ENCODE assay signal across 25 mouse cellular contexts in the genomic region with DNA sequence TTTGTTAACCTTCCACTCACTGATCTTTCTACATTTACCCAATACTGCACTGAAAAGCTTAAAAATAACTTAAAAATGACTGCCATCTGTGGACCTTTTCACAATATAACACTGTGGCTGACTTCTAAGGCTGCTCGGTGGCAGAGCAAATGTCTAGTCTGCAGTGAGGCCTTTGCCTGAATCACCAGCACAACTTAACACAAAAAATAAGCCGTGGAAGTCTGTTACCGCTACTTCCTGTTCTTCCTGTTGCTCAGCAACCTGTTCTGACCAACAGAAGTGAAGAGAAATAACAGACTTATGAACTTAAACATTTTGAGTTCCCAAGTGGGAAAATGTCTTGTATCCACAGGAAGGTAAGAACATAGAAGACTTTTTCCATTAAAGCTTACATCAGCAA. TPM values are rescaled to one million over a fixed set of nuclear protein-coding genes. Genes with fewer than 3 reads are reported as not detected.
DNase-seq lines count a peak whose midpoint lies in the region; ATAC-seq and TF ChIP-seq lines count a peak whose summit lies in the region.
"Had no signal": no experiment of that assay in that cellular context is flagged by ENCODE, and none has a peak within 500 bp of the region (broad histone marks: within the 10 kb centered on the region; RNA-seq: fewer than 3 reads in every experiment).

No protein-coding gene starts in this region.

- no peak overlapping the region for H3K4me2 ChIP-seq in lung, postnatal 0 days (replicated peaks; ENCODE audit: low read depth, low read length)
- H3K4me2 ChIP-seq: embryonic facial prominence, embryonic 13.5 days; forebrain, embryonic 15.5 days; heart, embryonic 11.5 days had no signal

- no peak for TF ChIP-seq CTCF in lung, postnatal 0 days (IDR thresholded peaks at IDR 0.05)

- no peak overlapping the region for H3K4me3 ChIP-seq in lung, postnatal 0 days (ENCODE audit: low read depth, low read length)
- H3K4me3 ChIP-seq: embryonic facial prominence, embryonic 13.5 days; forebrain, embryonic 15.5 days; limb, embryonic 10.5 days; myocyte had no signal

- H3K36me3 ChIP-seq in lung, postnatal 0 days (ENCODE audit: insufficient read depth, low read length) = no peaks in the 10 kb centered on the region
- peaks cover 3% of the 10 kb centered on the region; the same call in 1 of the 2 replicates for H3K36me3 ChIP-seq in splenic B cell, adult 2 months (ENCODE audit: control insufficient read depth, insufficient read depth, low read length, poor library complexity, severe bottlenecking)

- no peaks in the 10 kb centered on the region for H3K4me1 ChIP-seq in lung, postnatal 0 days (ENCODE audit: insufficient read depth, low read depth, low read length)
- H3K4me1 ChIP-seq: embryonic facial prominence, embryonic 13.5 days; forebrain, embryonic 15.5 days; limb, embryonic 10.5 days had no signal

- H3K9me3 ChIP-seq in lung, postnatal 0 days (ENCODE audit: low read length) = no peaks in the 10 kb centered on the region; the same call in 1 of the 2 replicates
- H3K9me3 ChIP-seq: limb, embryonic 10.5 days had no signal

- H3K27me3 ChIP-seq in lung, postnatal 0 days (replicated peaks; ENCODE audit: insufficient read depth, low read length) = no peaks in the 10 kb centered on the region
- no peaks in the 10 kb centered on the region for H3K27me3 ChIP-seq in splenic B cell, adult 2 months (ENCODE audit: control insufficient read depth, insufficient read depth, low read length, poor library complexity, severe bottlenecking)
- H3K27me3 ChIP-seq: embryonic facial prominence, embryonic 13.5 days; forebrain, embryonic 15.5 days had no signal

- no peak for TF ChIP-seq EP300 in lung, postnatal 0 days (IDR thresholded peaks at IDR 0.05)

- no peak overlapping the region for H3K9ac ChIP-seq in lung, postnatal 0 days (replicated peaks; ENCODE audit: low read depth)
- H3K9ac ChIP-seq: embryonic facial prominence, embryonic 13.5 days; forebrain, embryonic 15.5 days; liver, postnatal 0 days had no signal

- H3K27ac ChIP-seq in lung, postnatal 0 days (ENCODE audit: low read length) = no peak overlapping the region
- H3K27ac ChIP-seq: embryonic facial prominence, embryonic 13.5 days; forebrain, embryonic 15.5 days; hindbrain, postnatal 0 days; limb, embryonic 10.5 days; stomach, postnatal 0 days had no signal

- DNase-seq in lung, postnatal 0 days (ENCODE audit: low spot score) = peak; percentile 10
- no peak for DNase-seq in lung, postnatal 10 days
- DNase-seq in T-cell, adult 2 months (ENCODE audit: low spot score) = peak; percentile 30
- DNase-seq in induced T-regulatory cell, adult 2 months (ENCODE audit: low read depth) = peak; percentile 22
- peak; percentile 22 for DNase-seq in splenic B cell, adult 2 months (ENCODE audit: low read depth, low spot score)
- no peak for DNase-seq in right cerebral cortex, postnatal 36 days (ENCODE audit: low spot score in 2 of 2)
- no peak for DNase-seq in kidney, postnatal 25 days
- DNase-seq: adrenal gland, postnatal 10 days; cerebellum, adult 9-11 months; heart, postnatal 36 days; kidney, adult 18-20 months; kidney, postnatal 10 days; liver, postnatal 0 days; midbrain, embryonic 14.5 days; right cerebral cortex, postnatal 25 days; thymus, postnatal 14 days had no signal

- WGBS in lung, postnatal 0 days = 88% methylated on average over 3 of the region's 3 CpGs

- ATAC-seq in lung, postnatal 0 days = no peak
- ATAC-seq: forebrain, embryonic 15.5 days; hindbrain, postnatal 0 days; liver, postnatal 0 days had no signal

RNA-seq across cellular contexts. Expression of gene Mfsd14b, which starts 11.5 kb away (rescaled TPM):
- 46.1 and 52.2 TPM in 2 replicates for polyA plus RNA-seq in lung, postnatal 0 days (2015; fragmentation: Nextera tagmentation; extraction: Ambion mirVana)

RNA-seq across cellular contexts. Expression of gene Olfr465-ps1, which starts 36.7 kb away (rescaled TPM):
- polyA plus RNA-seq in lung, postnatal 0 days (2015; fragmentation: Nextera tagmentation; extraction: Ambion mirVana) = not detected in 2 replicates
- polyA plus RNA-seq: brain, embryonic 14.5 days; embryonic facial prominence, embryonic 13.5 days; forebrain, embryonic 15.5 days; heart, embryonic 11.5 days; hindbrain, postnatal 0 days; limb, embryonic 10.5 days; liver, adult 2 months; liver, postnatal 0 days; midbrain, embryonic 14.5 days; myocyte; stomach, postnatal 0 days had no signal

RNA-seq across cellular contexts. Expression of gene Prss47, which starts 48.7 kb away (rescaled TPM):
- not detected in 2 replicates for polyA plus RNA-seq in lung, postnatal 0 days (2015; fragmentation: Nextera tagmentation; extraction: Ambion mirVana)
- polyA plus RNA-seq: brain, embryonic 14.5 days; embryonic facial prominence, embryonic 13.5 days; forebrain, embryonic 15.5 days; heart, embryonic 11.5 days; hindbrain, postnatal 0 days; limb, embryonic 10.5 days; liver, adult 2 months; liver, postnatal 0 days; midbrain, embryonic 14.5 days; myocyte; stomach, postnatal 0 days had no signal

RNA-seq across cellular contexts. Expression of gene Olfr466, which starts 48.8 kb away (rescaled TPM):
- not detected in 2 replicates for polyA plus RNA-seq in lung, postnatal 0 days (2015; fragmentation: Nextera tagmentation; extraction: Ambion mirVana)
- polyA plus RNA-seq: brain, embryonic 14.5 days; embryonic facial prominence, embryonic 13.5 days; forebrain, embryonic 15.5 days; heart, embryonic 11.5 days; hindbrain, postnatal 0 days; limb, embryonic 10.5 days; liver, adult 2 months; liver, postnatal 0 days; midbrain, embryonic 14.5 days; myocyte; stomach, postnatal 0 days had no signal

Comparison
In these comparisons a context has a peak if more than half of its experiments do, and no peak if none do; other contexts are left out.
1. DNase-seq: peak in lung, postnatal 0 days (single experiment), T-cell, adult 2 months (single experiment), induced T-regulatory cell, adult 2 months (single experiment) and splenic B cell, adult 2 months (single experiment); none in lung, postnatal 10 days (single experiment), right cerebral cortex, postnatal 36 days (0 of 2) and kidney, postnatal 25 days (0 of 2).